Mouse (Mus musculus): Measurements from ENCODE around the gene Myl6b.

- TF ChIP-seq CTCF (conservative IDR thresholded peaks at IDR 0.05; ENCODE audit: low read length) (no peak), POU5F1 (IDR thresholded peaks at IDR 0.05; ENCODE audit: borderline replicate concordance, low read length) (no peak), NANOG (IDR thresholded peaks at IDR 0.05; ENCODE audit: borderline replicate concordance, low read length) (no peak)
These were observed 40.2 kb downstream of the Myl6b start for GRCm38 (mm10) chr10:128458348-128458718.
